Mouse (Mus musculus): Measurements from ENCODE around the gene Myh7. TPM values are rescaled to one million over a fixed set of nuclear protein-coding genes. Genes with fewer than 3 reads are reported as not detected.
"Not testable (repeated sequence)": the region's sequence is repeated elsewhere in the genome, so short reads cannot be mapped to it uniquely, and the experiment has no call there.

Gene Myh7
- polyA plus RNA-seq, 1 experiment from 2014 or later: 3.6 TPM

DNA sequence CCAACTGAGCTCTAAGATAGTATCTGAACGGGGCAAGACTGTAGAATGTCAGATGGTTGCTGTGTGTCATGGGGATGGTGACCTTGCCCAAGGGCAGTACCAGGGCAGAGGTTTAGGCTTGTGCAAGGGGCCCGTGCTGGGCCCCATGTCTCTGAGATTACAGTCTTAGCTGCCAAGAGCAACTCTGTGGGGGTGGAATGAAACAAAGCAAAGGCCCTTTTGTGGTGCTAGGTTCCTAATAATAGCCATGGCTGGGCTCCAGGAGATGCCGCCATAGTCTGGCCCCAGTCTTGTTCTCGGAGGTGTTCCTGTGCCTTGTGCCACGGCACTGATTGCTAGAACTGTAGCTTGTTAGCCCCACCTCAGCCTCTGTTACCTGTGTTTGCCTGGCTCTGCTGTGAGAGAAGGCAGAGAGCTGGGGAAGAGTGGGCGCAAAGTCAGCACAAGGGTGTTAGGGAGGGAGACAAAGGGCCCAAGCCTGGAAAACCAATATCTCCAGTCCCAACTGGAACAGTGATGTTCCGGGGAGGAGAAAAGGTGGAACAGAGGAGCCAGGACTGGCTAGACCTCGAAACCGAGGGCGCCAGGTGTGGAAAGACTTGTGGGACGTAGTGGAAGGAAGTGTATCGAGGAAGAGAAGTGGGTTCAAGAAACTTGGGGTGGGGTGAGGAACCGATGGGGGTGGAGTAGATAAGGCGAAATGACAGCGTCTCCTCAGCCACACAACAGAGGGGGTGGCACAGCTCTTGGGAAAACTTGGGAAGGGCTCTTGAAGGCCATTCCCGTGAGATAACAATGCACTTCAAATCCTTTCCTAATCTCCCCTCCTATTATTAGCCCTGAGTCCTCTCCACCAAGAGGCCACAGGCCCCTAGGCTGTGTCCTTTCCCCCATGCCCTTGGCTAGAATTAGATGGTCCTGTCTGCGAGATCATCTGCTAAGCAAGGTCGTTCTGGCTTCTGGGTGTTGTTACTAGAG, 9.7 kb upstream of the Myh7 start:
- 44% methylated on average over 18 of the region's 18 CpGs for WGBS (ENCODE audit: insufficient replicate concordance)
- H3K4me1 ChIP-seq (replicated peaks): 0 out of 2 replicates have a peak, but pooled peaks cover 6% of the 10 kb centered on the region
- H3K36me3 ChIP-seq (replicated peaks): no peaks in the 10 kb centered on the region
- no peak overlapping the region for H3K9ac ChIP-seq
- H3K27me3 ChIP-seq: no peaks in the 10 kb centered on the region
- H3K4me2 ChIP-seq: no peak overlapping the region
- no peak for ATAC-seq (ENCODE audit: insufficient read depth)
- H3K27ac ChIP-seq (replicated peaks): no peak overlapping the region
- no peak overlapping the region for H3K4me3 ChIP-seq (replicated peaks)
- H3K9me3 ChIP-seq (replicated peaks): no peaks in the 10 kb centered on the region

DNA sequence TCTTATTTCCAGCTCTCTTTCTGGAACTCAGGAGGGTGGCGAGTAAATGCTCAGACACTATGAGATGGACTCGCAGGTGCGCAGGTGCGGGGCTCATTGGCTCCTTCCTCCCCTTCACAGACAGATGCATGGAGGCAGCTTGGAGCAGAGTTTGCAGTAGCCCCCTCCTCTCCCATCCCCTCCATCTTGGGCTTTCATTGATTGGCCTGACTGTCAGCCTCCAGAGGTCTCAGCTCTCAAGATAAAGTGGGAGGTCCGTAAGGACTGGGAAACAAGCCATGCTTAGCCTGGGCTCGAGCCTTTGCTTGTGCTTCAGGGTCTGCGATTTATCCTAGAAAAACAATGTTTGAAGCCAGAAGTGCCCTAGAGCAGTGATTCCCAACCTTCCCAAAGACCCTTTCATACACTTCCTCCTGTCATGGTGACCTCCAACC, 8.3 kb upstream of the Myh7 start:
- H3K27ac ChIP-seq (replicated peaks): no peak overlapping the region
- no peaks in the 10 kb centered on the region for H3K27me3 ChIP-seq
- 39% methylated on average over 7 of the region's 7 CpGs for WGBS (ENCODE audit: insufficient replicate concordance)
- H3K9ac ChIP-seq: no peak overlapping the region
- no peak overlapping the region for H3K4me3 ChIP-seq (replicated peaks)
- H3K9me3 ChIP-seq (replicated peaks): no peaks in the 10 kb centered on the region
- ATAC-seq (ENCODE audit: insufficient read depth): no peak
- H3K4me1 ChIP-seq (replicated peaks): 0 out of 2 replicates have a peak, but pooled peaks cover 6% of the 10 kb centered on the region
- no peak overlapping the region for H3K4me2 ChIP-seq
- H3K36me3 ChIP-seq (replicated peaks): no peaks in the 10 kb centered on the region

DNA sequence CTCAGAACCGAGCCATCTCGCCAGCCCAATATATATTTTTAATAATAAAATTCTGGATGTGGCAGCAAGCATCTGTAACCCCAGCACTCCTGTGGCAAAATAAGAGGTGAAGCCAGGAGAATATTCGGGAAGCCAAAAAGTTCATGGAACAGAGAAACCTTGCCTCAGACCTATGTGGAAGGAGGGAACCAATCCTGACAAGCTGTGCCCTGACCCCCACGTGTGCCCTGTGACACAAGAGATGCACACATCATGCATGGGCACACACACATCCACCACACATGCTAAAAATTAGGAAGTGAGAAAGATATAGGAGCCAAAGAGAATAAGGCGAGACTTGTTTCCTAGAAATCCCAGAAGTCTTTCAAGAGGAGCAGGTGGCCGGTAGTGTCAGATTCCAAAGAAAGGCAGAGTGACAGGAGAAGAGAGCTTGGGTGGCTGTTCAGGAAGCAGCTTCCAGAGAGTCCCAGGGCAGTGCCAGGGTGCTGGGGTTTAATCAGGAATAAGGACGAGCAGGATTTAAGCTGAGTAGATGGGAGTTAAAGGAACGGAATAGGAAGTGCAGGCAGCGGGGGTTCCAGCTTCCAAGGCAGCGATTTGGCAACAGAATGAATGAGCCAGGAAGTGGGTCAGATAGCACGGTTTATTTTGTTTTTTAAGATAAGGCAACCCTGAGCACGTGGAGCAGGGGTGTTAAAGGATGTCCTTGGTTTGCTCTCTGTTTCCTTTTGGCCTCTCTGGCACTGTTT, 7.7 kb upstream of the Myh7 start:
- WGBS (ENCODE audit: insufficient replicate concordance): 24% methylated on average over 12 of the region's 12 CpGs
- Histone ChIP-seq H3K27me3 (no peaks in the 10 kb centered on the region; the same call in 1 of the 2 replicates), H3K4me2 (no peak overlapping the region), H3K27ac (replicated peaks) (no peak overlapping the region), H3K4me1 (replicated peaks) (0 out of 2 replicates have a peak, but pooled peaks cover 6% of the 10 kb centered on the region), H3K9me3 (replicated peaks) (no peaks in the 10 kb centered on the region), H3K36me3 (replicated peaks) (no peaks in the 10 kb centered on the region), H3K4me3 (replicated peaks) (no peak overlapping the region), H3K9ac (no peak overlapping the region)
- no peak for ATAC-seq (ENCODE audit: insufficient read depth)

DNA sequence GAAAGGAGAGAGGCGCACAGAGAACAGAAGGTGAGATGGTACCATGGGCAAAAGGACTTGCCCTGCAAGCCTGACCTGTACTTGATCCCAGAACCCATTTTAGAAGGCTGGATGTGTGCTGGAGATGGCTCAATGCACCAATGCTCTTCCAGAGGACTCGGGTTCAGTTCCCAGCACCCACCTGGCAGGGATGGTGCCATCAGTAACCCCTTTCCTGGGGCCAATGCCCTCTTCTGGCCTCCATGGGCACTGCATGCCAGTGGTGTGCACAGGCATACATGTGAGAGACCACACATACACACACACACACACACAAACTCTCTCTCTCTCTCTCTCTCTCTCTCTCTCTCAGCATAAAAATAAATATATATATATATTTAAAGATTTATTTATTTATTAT, 7.0 kb upstream of the Myh7 start:
- Histone ChIP-seq H3K9ac (no peak overlapping the region), H3K27me3 (no peaks in the 10 kb centered on the region; the same call in none of the 2 replicates), H3K4me3 (replicated peaks) (no peak overlapping the region), H3K9me3 (replicated peaks) (no peaks in the 10 kb centered on the region), H3K4me2 (no peak overlapping the region), H3K27ac (replicated peaks) (no peak overlapping the region), H3K36me3 (replicated peaks) (no peaks in the 10 kb centered on the region), H3K4me1 (replicated peaks) (0 out of 2 replicates have a peak, but pooled peaks cover 6% of the 10 kb centered on the region)
- ATAC-seq (ENCODE audit: insufficient read depth): no peak
- WGBS (ENCODE audit: insufficient replicate concordance): 76% methylated on average over 2 of the region's 2 CpGs

DNA sequence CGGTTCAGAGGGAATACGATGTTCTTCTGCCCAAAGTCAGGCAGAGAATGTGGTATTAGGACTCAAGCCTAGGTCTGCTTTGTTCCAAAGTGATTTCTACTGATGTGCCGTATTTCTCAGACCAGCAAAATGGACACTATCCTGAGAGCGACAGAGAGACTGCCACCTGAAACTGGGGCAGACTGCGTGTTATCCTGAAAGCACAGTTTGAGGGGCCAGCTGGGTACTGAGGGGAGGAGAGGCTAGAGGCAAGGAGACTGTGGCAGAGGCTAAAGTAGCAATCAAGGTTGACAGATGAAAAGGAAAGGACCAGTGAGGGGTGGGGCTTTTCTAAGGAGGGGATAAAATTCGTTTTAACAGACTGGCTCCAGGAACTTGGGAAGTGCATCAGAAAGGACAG, 6.4 kb upstream of the Myh7 start:
- no peaks in the 10 kb centered on the region for H3K9me3 ChIP-seq (replicated peaks)
- no peaks in the 10 kb centered on the region; the same call in none of the 2 replicates for H3K27me3 ChIP-seq
- H3K9ac ChIP-seq: no peak overlapping the region
- no peak overlapping the region for H3K4me3 ChIP-seq (replicated peaks)
- WGBS (ENCODE audit: insufficient replicate concordance): 71% methylated on average over 6 of the region's 6 CpGs
- no peak overlapping the region for H3K27ac ChIP-seq (replicated peaks)
- no peak overlapping the region for H3K4me2 ChIP-seq
- H3K4me1 ChIP-seq (replicated peaks): 0 out of 2 replicates have a peak, but pooled peaks cover 6% of the 10 kb centered on the region
- no peak for ATAC-seq (ENCODE audit: insufficient read depth)
- no peaks in the 10 kb centered on the region for H3K36me3 ChIP-seq (replicated peaks)

DNA sequence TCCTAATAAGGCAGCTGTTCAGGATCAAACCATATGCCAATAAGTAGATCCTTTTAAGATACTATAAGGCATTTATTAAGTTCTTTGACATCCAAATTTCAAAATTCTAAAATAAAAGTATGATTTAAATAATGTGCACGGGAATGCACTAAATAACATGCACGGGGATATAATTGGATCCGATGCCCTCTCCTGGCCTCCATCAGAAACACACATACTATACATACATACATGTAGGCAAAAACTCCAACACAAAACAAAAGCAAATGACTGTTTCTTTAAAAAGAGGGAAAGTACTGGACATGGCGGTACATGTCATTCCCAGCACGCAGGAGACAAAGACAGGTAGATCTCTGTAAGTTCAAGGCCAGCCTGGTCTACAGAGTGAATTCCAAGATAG, 5.4 kb upstream of the Myh7 start:
- not testable (repeated sequence) for H3K9me3 ChIP-seq (replicated peaks); H3K27me3 ChIP-seq; H3K36me3 ChIP-seq (replicated peaks); H3K4me2 ChIP-seq; ATAC-seq (ENCODE audit: insufficient read depth); H3K4me3 ChIP-seq (replicated peaks); H3K27ac ChIP-seq (replicated peaks); H3K4me1 ChIP-seq (replicated peaks); H3K9ac ChIP-seq
- 61% methylated on average over 5 of the region's 5 CpGs for WGBS (ENCODE audit: insufficient replicate concordance)

DNA sequence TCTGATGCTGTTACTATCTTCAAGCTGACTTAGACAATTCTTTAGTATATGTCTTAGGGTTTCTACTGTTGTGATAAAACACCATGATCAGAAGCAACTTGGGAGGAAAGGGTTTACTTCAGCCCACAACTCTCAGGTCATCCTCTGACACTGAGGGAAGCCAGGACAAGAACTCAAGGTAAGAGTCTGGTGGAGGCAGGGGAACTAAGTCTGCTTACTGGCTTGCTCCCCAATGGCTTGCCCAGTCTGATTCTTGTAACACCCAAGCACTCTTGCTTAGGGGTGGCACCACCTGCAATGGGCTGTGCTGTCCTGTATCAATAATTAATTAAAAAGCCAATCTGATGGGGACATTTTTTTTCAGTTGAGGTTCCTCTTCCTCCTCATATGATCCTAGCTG, 4.3 kb upstream of the Myh7 start:
- Histone ChIP-seq H3K9me3 (replicated peaks) (no peaks in the 10 kb centered on the region), H3K27ac (replicated peaks) (no peak overlapping the region), H3K27me3 (no peaks in the 10 kb centered on the region; the same call in none of the 2 replicates), H3K4me2 (no peak overlapping the region), H3K4me1 (replicated peaks) (0 out of 2 replicates have a peak, but pooled peaks cover 3% of the 10 kb centered on the region), H3K36me3 (replicated peaks) (no peaks in the 10 kb centered on the region), H3K9ac (no peak overlapping the region), H3K4me3 (replicated peaks) (no peak overlapping the region)
- ATAC-seq (ENCODE audit: insufficient read depth): no peak

DNA sequence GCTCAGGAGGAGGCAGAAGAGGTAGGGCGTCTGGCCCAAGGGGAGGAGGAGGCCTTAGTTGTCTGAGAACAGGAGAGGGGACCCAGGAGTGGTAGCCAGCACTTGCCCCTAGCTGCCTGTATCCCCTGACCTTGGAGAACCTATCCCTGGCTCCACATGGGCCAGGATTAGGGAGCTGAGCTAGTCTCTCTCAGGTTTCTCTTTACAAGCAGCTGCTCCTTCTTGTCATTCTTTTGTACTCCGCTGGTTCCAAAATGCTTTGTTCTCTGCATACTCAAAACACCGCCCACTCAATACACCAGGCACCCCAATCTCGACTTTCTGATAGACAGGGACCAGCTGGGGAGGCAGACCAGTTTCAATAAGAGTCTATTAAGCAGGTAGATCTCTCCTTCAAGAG, 2.9 kb upstream of the Myh7 start:
- H3K4me1 ChIP-seq (replicated peaks): no peaks in the 10 kb centered on the region
- no peak overlapping the region for H3K27ac ChIP-seq (replicated peaks)
- 49% methylated on average over 4 of the region's 4 CpGs for WGBS (ENCODE audit: insufficient replicate concordance)
- H3K9ac ChIP-seq: no peak overlapping the region
- no peak for ATAC-seq (ENCODE audit: insufficient read depth)
- H3K9me3 ChIP-seq (replicated peaks): no peaks in the 10 kb centered on the region
- no peaks in the 10 kb centered on the region for H3K36me3 ChIP-seq (replicated peaks)
- H3K27me3 ChIP-seq: no peaks in the 10 kb centered on the region; the same call in none of the 2 replicates
- H3K4me2 ChIP-seq: no peak overlapping the region
- H3K4me3 ChIP-seq (replicated peaks): no peak overlapping the region

DNA sequence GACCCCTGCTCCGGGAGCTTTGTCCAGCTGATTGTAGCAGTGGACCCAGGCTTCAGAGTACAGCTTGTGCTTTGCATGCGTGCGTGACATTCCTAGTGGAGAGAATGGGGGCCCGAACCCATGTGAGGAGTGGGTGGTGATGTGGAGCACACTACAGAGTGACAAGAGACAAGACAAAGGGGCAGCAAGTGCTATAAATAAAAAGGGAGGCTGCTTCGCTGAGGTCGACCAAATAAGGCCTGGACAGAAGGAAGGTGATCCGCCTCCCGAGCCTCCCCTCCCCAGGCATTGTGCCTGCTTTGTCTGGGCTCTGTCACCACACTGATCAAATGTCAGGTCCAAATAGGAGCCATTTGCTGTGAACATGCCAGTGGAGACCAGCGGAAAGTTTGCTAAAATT, 2.4 kb upstream of the Myh7 start:
- ATAC-seq (ENCODE audit: insufficient read depth): no peak
- H3K27ac ChIP-seq (replicated peaks): no peak overlapping the region

DNA sequence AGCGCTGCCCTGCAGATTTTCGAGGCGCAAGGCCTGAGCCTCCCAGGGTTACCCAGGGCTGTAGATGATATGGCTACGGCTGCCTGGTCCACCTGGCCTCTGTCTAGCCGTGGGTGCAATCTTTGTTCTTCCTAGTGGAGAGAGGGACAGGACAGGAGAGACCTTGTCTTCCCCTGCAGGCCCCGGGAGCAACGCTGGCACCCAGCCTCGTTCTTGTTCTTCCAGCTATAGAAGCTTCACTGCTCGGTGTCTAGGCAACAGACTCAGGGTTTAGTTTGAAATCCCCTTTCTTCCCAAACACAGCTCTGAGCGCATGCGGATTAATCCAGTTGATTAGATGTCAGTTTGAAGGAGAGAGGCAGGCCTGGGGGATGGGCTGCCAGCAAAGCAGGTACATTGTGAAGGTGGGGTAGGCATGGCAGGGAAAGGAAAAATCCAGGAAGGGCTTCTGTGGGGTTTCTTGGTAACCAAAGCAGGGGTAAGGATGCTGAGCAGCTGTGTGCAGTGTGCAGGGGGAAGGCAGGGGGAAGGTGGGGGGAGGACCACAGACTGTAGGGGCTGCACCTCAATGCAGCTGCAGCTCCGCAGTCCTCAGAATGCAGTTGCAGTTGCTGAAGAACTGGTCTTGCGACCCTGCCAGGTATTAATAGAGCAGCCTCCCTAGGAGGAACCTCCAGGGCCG, 1.2 kb upstream of the Myh7 start:
- Histone ChIP-seq H3K4me2 (no peak overlapping the region), H3K9me3 (replicated peaks) (no peaks in the 10 kb centered on the region), H3K36me3 (replicated peaks) (no peaks in the 10 kb centered on the region), H3K4me1 (replicated peaks) (no peaks in the 10 kb centered on the region), H3K27me3 (no peaks in the 10 kb centered on the region; the same call in none of the 2 replicates), H3K4me3 (replicated peaks) (no peak overlapping the region), H3K9ac (no peak overlapping the region), H3K27ac (replicated peaks) (no peak overlapping the region)
- 44% methylated on average over 14 of the region's 14 CpGs for WGBS (ENCODE audit: insufficient replicate concordance)
- ATAC-seq (ENCODE audit: insufficient read depth): no peak

More for the DNA sequence above, 2.4 kb upstream of the Myh7 start:
- H3K4me2 ChIP-seq: no peak overlapping the region
- no peak overlapping the region for H3K9ac ChIP-seq
- H3K4me1 ChIP-seq (replicated peaks): no peaks in the 10 kb centered on the region
- no peaks in the 10 kb centered on the region for H3K36me3 ChIP-seq (replicated peaks)
- no peaks in the 10 kb centered on the region for H3K9me3 ChIP-seq (replicated peaks)
- 59% methylated on average over 9 of the region's 9 CpGs for WGBS (ENCODE audit: insufficient replicate concordance)
- no peak overlapping the region for H3K4me3 ChIP-seq (replicated peaks)
- no peaks in the 10 kb centered on the region; the same call in none of the 2 replicates for H3K27me3 ChIP-seq

DNA sequence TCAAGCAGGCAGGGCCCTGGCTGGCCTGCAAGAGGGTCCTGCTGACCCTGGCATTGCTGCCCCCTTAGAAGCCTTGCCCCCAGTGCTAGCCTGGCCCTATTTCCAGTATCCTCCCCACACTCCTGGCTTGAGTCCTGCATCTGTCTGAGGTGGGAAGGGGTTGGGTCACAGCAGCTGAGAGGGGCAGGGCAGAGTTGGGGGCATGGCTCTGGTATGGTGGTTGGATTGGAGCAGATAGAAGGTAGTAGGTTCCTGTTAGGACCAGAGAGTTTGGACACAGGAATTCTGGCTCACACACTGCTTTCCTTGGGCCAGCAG, 402 bp upstream of the Myh7 start:
- no peaks in the 10 kb centered on the region; the same call in none of the 2 replicates for H3K27me3 ChIP-seq
- no peaks in the 10 kb centered on the region for H3K4me1 ChIP-seq (replicated peaks)
- H3K9me3 ChIP-seq (replicated peaks): no peaks in the 10 kb centered on the region
- H3K9ac ChIP-seq: no peak overlapping the region
- H3K36me3 ChIP-seq (replicated peaks): no peaks in the 10 kb centered on the region
- no peak overlapping the region for H3K4me3 ChIP-seq (replicated peaks)
- no peak overlapping the region for H3K4me2 ChIP-seq
- ATAC-seq (ENCODE audit: insufficient read depth): no peak
- no peak overlapping the region for H3K27ac ChIP-seq (replicated peaks)
